Mouse (Mus musculus): ENCODE results near the gene Polr3gl. TPM values are rescaled to one million over a fixed set of nuclear protein-coding genes. Genes with fewer than 3 reads are reported as not detected.

The Polr3gl gene
- polyA plus RNA-seq, 1 experiment from 2014 or later = 12.1 TPM

- DNase-seq (ENCODE audit: low spot score, missing footprints) (no peak), ATAC-seq (ENCODE audit: low FRiP score) (no peak)
- 0 out of 2 replicates have a peak, but pooled peaks cover 7% of the 10 kb centered on the region for H3K36me3 ChIP-seq (ENCODE audit: control insufficient read depth, insufficient read depth, low read length)
- H3K4me3 ChIP-seq (ENCODE audit: low read depth, low read length) = no peak overlapping the region
- H3K9ac ChIP-seq (ENCODE audit: low read length) = no peak overlapping the region
- WGBS = 69% methylated on average over 10 of the region's 10 CpGs
- no peak overlapping the region for H3K27ac ChIP-seq (ENCODE audit: low read depth, low read length)
- H3K4me1 ChIP-seq (ENCODE audit: control insufficient read depth, insufficient read depth, low read length) = peaks cover 16% of the 10 kb centered on the region; the same call in 1 of the 2 replicates
- no peak overlapping the region for H3K4me2 ChIP-seq
- H3K9me3 ChIP-seq (ENCODE audit: control insufficient read depth, low read length) = no peaks in the 10 kb centered on the region
- no peaks in the 10 kb centered on the region for H3K27me3 ChIP-seq (ENCODE audit: control insufficient read depth, insufficient read depth, low read length)
These were observed 31.9 kb downstream of the Polr3gl start for GRCm38 (mm10) chr3:96561946-96562681.

GRCm38 (mm10) chr3:96560881-96561668, 32.9 kb downstream of the Polr3gl start:
- Histone ChIP-seq H3K27me3 (ENCODE audit: control insufficient read depth, insufficient read depth, low read length) (no peaks in the 10 kb centered on the region), H3K36me3 (ENCODE audit: control insufficient read depth, insufficient read depth, low read length) (0 out of 2 replicates have a peak, but pooled peaks cover 7% of the 10 kb centered on the region), H3K4me2 (no peak overlapping the region), H3K4me3 (ENCODE audit: low read depth, low read length) (no peak overlapping the region), H3K9me3 (ENCODE audit: control insufficient read depth, low read length) (no peaks in the 10 kb centered on the region), H3K27ac (ENCODE audit: low read depth, low read length) (no peak overlapping the region), H3K9ac (ENCODE audit: low read length) (no peak overlapping the region), H3K4me1 (ENCODE audit: control insufficient read depth, insufficient read depth, low read length) (peaks cover 23% of the 10 kb centered on the region; the same call in 1 of the 2 replicates)
- ATAC-seq (ENCODE audit: low FRiP score) = no peak
- 91% methylated on average over 9 of the region's 9 CpGs for WGBS
- DNase-seq (ENCODE audit: low spot score, missing footprints) = no peak

GRCm38 (mm10) chr3:96559911-96560850, 33.8 kb downstream of the Polr3gl start:
- DNase-seq (ENCODE audit: low spot score, missing footprints) (no peak), ATAC-seq (ENCODE audit: low FRiP score) (no peak)
- 90% methylated on average over 23 of the region's 23 CpGs for WGBS
- Histone ChIP-seq H3K4me2 (peak overlapping the region; percentile 83), H3K36me3 (ENCODE audit: control insufficient read depth, insufficient read depth, low read length) (0 out of 2 replicates have a peak, but pooled peaks cover 7% of the 10 kb centered on the region), H3K9ac (ENCODE audit: low read length) (no peak overlapping the region; the same call in 1 of the 2 replicates), H3K27ac (ENCODE audit: low read depth, low read length) (no peak overlapping the region), H3K4me1 (ENCODE audit: control insufficient read depth, insufficient read depth, low read length) (peaks cover 23% of the 10 kb centered on the region; the same call in 1 of the 2 replicates), H3K4me3 (ENCODE audit: low read depth, low read length) (peak overlapping the region; percentile 53), H3K27me3 (ENCODE audit: control insufficient read depth, insufficient read depth, low read length) (no peaks in the 10 kb centered on the region), H3K9me3 (ENCODE audit: control insufficient read depth, low read length) (no peaks in the 10 kb centered on the region)

DNA sequence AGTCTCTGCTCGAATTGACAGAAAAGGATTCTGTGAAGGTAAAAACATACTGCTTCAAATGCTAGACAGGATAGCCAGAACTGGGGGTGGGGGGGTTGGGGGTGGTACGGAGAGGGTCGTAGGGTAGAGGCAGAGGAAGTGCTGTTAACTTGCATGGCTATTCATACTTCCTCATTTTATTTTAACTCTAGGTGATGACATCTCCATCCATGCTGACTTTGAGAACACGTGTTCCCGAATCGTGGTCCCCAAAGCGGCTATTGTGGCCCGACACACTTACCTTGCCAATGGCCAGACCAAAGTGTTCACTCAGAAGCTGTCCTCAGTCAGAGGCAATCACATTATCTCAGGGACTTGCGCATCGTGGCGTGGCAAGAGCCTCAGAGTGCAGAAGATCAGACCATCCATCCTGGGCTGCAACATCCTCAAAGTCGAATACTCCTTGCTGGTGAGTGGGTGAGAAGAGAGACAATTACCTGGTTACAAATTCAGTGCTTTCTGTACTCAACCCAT, 34.5 kb downstream of the Polr3gl start:
- H3K9ac ChIP-seq (ENCODE audit: low read length) = no peak overlapping the region; the same call in 1 of the 2 replicates

GRCm38 (mm10) chr3:96558668-96559196, 35.2 kb downstream of the Polr3gl start:
- ATAC-seq (ENCODE audit: low FRiP score) (no peak), DNase-seq (ENCODE audit: low spot score, missing footprints) (no peak)
- no peak overlapping the region; the same call in 1 of the 2 replicates for H3K27ac ChIP-seq (ENCODE audit: low read depth, low read length)
- H3K4me2 ChIP-seq = peak overlapping the region; percentile 83
- H3K4me3 ChIP-seq (ENCODE audit: low read depth, low read length) = peak overlapping the region; percentile 53
- 54% methylated on average over 10 of the region's 10 CpGs for WGBS
- H3K27me3 ChIP-seq (ENCODE audit: control insufficient read depth, insufficient read depth, low read length) = no peaks in the 10 kb centered on the region
- H3K36me3 ChIP-seq (ENCODE audit: control insufficient read depth, insufficient read depth, low read length) = 0 out of 2 replicates have a peak, but pooled peaks cover 7% of the 10 kb centered on the region
- peaks cover 23% of the 10 kb centered on the region; the same call in 1 of the 2 replicates for H3K4me1 ChIP-seq (ENCODE audit: control insufficient read depth, insufficient read depth, low read length)
- peak overlapping the region; percentile 81 for H3K9ac ChIP-seq (ENCODE audit: low read length)
- no peaks in the 10 kb centered on the region for H3K9me3 ChIP-seq (ENCODE audit: control insufficient read depth, low read length)

More for the DNA sequence above, 34.5 kb downstream of the Polr3gl start:
- no peak for DNase-seq (ENCODE audit: low spot score, missing footprints)
- Histone ChIP-seq H3K9me3 (ENCODE audit: control insufficient read depth, low read length) (no peaks in the 10 kb centered on the region), H3K27ac (ENCODE audit: low read depth, low read length) (no peak overlapping the region), H3K36me3 (ENCODE audit: control insufficient read depth, insufficient read depth, low read length) (0 out of 2 replicates have a peak, but pooled peaks cover 7% of the 10 kb centered on the region), H3K4me3 (ENCODE audit: low read depth, low read length) (peak overlapping the region; percentile 53), H3K4me1 (ENCODE audit: control insufficient read depth, insufficient read depth, low read length) (peaks cover 23% of the 10 kb centered on the region; the same call in 1 of the 2 replicates), H3K4me2 (peak overlapping the region; percentile 83), H3K27me3 (ENCODE audit: control insufficient read depth, insufficient read depth, low read length) (no peaks in the 10 kb centered on the region)
- WGBS = 90% methylated on average over 12 of the region's 12 CpGs
- no peak for ATAC-seq (ENCODE audit: low FRiP score)

GRCm38 (mm10) chr3:96558159-96558558, 35.8 kb downstream of the Polr3gl start:
- H3K27me3 ChIP-seq (ENCODE audit: control insufficient read depth, insufficient read depth, low read length) = no peaks in the 10 kb centered on the region
- WGBS = 1% methylated on average over 17 of the region's 17 CpGs
- DNase-seq (ENCODE audit: low spot score, missing footprints) (no peak), ATAC-seq (ENCODE audit: low FRiP score) (peak; percentile 27; the same call in 1 of the 2 replicates)
- H3K27ac ChIP-seq (ENCODE audit: low read depth, low read length) = no peak overlapping the region
- 0 out of 2 replicates have a peak, but pooled peaks cover 7% of the 10 kb centered on the region for H3K36me3 ChIP-seq (ENCODE audit: control insufficient read depth, insufficient read depth, low read length)
- no peaks in the 10 kb centered on the region for H3K9me3 ChIP-seq (ENCODE audit: control insufficient read depth, low read length)
- H3K9ac ChIP-seq (ENCODE audit: low read length) = peak overlapping the region; percentile 81
- H3K4me1 ChIP-seq (ENCODE audit: control insufficient read depth, insufficient read depth, low read length) = peaks cover 23% of the 10 kb centered on the region; the same call in 1 of the 2 replicates
- peak overlapping the region; percentile 83 for H3K4me2 ChIP-seq
- peak overlapping the region; percentile 53 for H3K4me3 ChIP-seq (ENCODE audit: low read depth, low read length)

GRCm38 (mm10) chr3:96557694-96558093, 36.3 kb downstream of the Polr3gl start, which contains the start of gene Txnip:
Txnip (plus strand) TSS chr3:96557957.
- 0 out of 2 replicates have a peak, but pooled peaks cover 7% of the 10 kb centered on the region for H3K36me3 ChIP-seq (ENCODE audit: control insufficient read depth, insufficient read depth, low read length)
- under 1% methylated on average over 26 of the region's 26 CpGs for WGBS

More at GRCm38 (mm10) chr3:96557694-96558093, 36.3 kb downstream of the Polr3gl start, which contains the start of gene Txnip:
- peaks cover 23% of the 10 kb centered on the region; the same call in 1 of the 2 replicates for H3K4me1 ChIP-seq (ENCODE audit: control insufficient read depth, insufficient read depth, low read length)
- peak within 1 kb of the TSS; percentile 53 for H3K4me3 ChIP-seq (ENCODE audit: low read depth, low read length)
- H3K27ac ChIP-seq (ENCODE audit: low read depth, low read length) = peak within 1 kb of the TSS; percentile 65
- H3K4me2 ChIP-seq = peak within 1 kb of the TSS; percentile 83
- ATAC-seq (ENCODE audit: low FRiP score) (peak; percentile 100), DNase-seq (ENCODE audit: low spot score, missing footprints) (peak; percentile 99)
- no peaks in the 10 kb centered on the region for H3K27me3 ChIP-seq (ENCODE audit: control insufficient read depth, insufficient read depth, low read length)
- H3K9ac ChIP-seq (ENCODE audit: low read length) = peak within 1 kb of the TSS; percentile 81
- no peaks in the 10 kb centered on the region for H3K9me3 ChIP-seq (ENCODE audit: control insufficient read depth, low read length)

Measured in midbrain, embryonic 11.5 days (tissue).